ENCODE assay signal across 10 mouse cellular contexts in the genomic region with DNA sequence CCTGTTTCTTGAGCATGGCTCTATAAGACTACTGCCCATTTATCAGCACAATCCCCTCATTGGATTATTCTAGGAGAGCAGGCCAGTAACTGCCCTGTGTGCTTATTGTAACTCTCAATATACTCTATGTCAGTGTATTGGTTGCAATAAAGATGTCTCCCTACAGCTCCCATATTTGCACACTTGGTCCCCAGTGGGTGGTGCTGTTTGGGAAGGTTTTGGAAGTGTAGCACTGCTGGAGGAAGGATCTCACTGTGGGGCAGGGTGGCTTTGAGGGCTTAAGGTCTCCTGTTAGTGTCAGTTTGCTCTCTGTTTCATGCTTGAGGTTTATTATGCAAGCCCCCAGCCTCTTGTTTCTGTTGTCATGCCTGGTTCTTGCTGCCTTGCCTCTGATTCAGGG. TPM values are rescaled to one million over a fixed set of nuclear protein-coding genes. Genes with fewer than 3 reads are reported as not detected.
A peak's percentile ranks its signal among the peaks of the same experiment; 100 is the strongest.
DNase-seq lines count a peak whose midpoint lies in the region; ATAC-seq and TF ChIP-seq lines count a peak whose summit lies in the region.
"Had no signal": no experiment of that assay in that cellular context is flagged by ENCODE, and none has a peak within 500 bp of the region (broad histone marks: within the 10 kb centered on the region; RNA-seq: fewer than 3 reads in every experiment).

No protein-coding gene starts in this region.

- H3K36me3 ChIP-seq in kidney, adult 2 months (ENCODE audit: control insufficient read depth, insufficient read depth, low read length), result no peaks in the 10 kb centered on the region
- H3K36me3 ChIP-seq in kidney, embryonic 15.5 days, result no peaks in the 10 kb centered on the region
- no peaks in the 10 kb centered on the region for H3K36me3 ChIP-seq in forebrain, postnatal 0 days (ENCODE audit: insufficient read depth)

- no peak overlapping the region for H3K4me2 ChIP-seq in kidney, embryonic 15.5 days
- H3K4me2 ChIP-seq in forebrain, postnatal 0 days (ENCODE audit: low read depth), result no peak overlapping the region
- H3K4me2 ChIP-seq: hindbrain, embryonic 14.5 days had no signal

- H3K9ac ChIP-seq in kidney, embryonic 15.5 days, result no peak overlapping the region
- no peak overlapping the region for H3K9ac ChIP-seq in forebrain, postnatal 0 days
- H3K9ac ChIP-seq: hindbrain, embryonic 14.5 days had no signal

- no peaks in the 10 kb centered on the region for H3K4me1 ChIP-seq in kidney, adult 2 months (ENCODE audit: control insufficient read depth, insufficient read depth, low read length)
- H3K4me1 ChIP-seq in kidney, embryonic 15.5 days, result 0 out of 2 replicates have a peak, but pooled peaks cover 4% of the 10 kb centered on the region
- no peaks in the 10 kb centered on the region for H3K4me1 ChIP-seq in forebrain, postnatal 0 days (ENCODE audit: insufficient read depth)

- ATAC-seq in CD4-positive, CD25-positive, alpha-beta regulatory T cell, adult 4 months, result no peak
- no peak for ATAC-seq in kidney, embryonic 15.5 days (replicated peaks; ENCODE audit: low FRiP score)
- peak; percentile 58 for ATAC-seq in megakaryocyte progenitor cell, adult 5-6 weeks (replicated peaks; ENCODE audit: poor library complexity)
- ATAC-seq in erythroblast, adult 5-6 weeks (replicated peaks; ENCODE audit: low FRiP score, poor library complexity, severe bottlenecking), result no peak
- ATAC-seq in forebrain, postnatal 0 days, result no peak
- ATAC-seq: forebrain, embryonic 16.5 days had no signal

- H3K9me3 ChIP-seq in kidney, embryonic 15.5 days (replicated peaks), result no peaks in the 10 kb centered on the region
- no peaks in the 10 kb centered on the region for H3K9me3 ChIP-seq in forebrain, postnatal 0 days (ENCODE audit: low read length)

- peak; percentile 42 for DNase-seq in CD4-positive, CD25-positive, alpha-beta regulatory T cell, adult 2 months (ENCODE audit: low read depth, low spot score)
- peak; percentile 21 for DNase-seq in kidney, adult 2 months
- peak; percentile 30 for DNase-seq in brain, adult 2 months (ENCODE audit: low read depth, low spot score)
- no peak for DNase-seq in forebrain, postnatal 0 days

- peak; percentile 57 for TF ChIP-seq CTCF in kidney, adult 2 months (conservative IDR thresholded peaks at IDR 0.05; ENCODE audit: insufficient read depth, insufficient read length, low read depth, low read length)
- no peak for TF ChIP-seq CTCF in forebrain, postnatal 0 days (IDR thresholded peaks at IDR 0.05; ENCODE audit: low read depth)

- H3K27me3 ChIP-seq in kidney, adult 2 months (replicated peaks; ENCODE audit: control insufficient read depth, insufficient read depth, low read length), result no peaks in the 10 kb centered on the region
- no peaks in the 10 kb centered on the region for H3K27me3 ChIP-seq in kidney, embryonic 15.5 days
- no peaks in the 10 kb centered on the region for H3K27me3 ChIP-seq in forebrain, postnatal 0 days (ENCODE audit: insufficient read depth, low read length)

- H3K27ac ChIP-seq in kidney, adult 2 months (ENCODE audit: insufficient read depth, low read depth, low read length), result no peak overlapping the region
- H3K27ac ChIP-seq in kidney, embryonic 15.5 days, result no peak overlapping the region
- no peak overlapping the region for H3K27ac ChIP-seq in forebrain, postnatal 0 days (ENCODE audit: low read depth, low read length)
- H3K27ac ChIP-seq: hindbrain, embryonic 14.5 days had no signal

- H3K4me3 ChIP-seq in kidney, adult 2 months (ENCODE audit: insufficient read depth, low read depth, low read length), result no peak overlapping the region
- H3K4me3 ChIP-seq in kidney, embryonic 15.5 days (replicated peaks), result no peak overlapping the region
- no peak overlapping the region for H3K4me3 ChIP-seq in forebrain, postnatal 0 days (ENCODE audit: low read depth, low read length)

- no peak for TF ChIP-seq POLR2A in kidney, adult 2 months (IDR thresholded peaks at IDR 0.05; ENCODE audit: low read depth, low read length)

RNA-seq across cellular contexts. Expression of a gene that starts 44.9 kb away (rescaled TPM):
- 10 to 100 TPM; 24.0 to 28.3 TPM for polyA plus RNA-seq in CD4-positive, CD25-positive, alpha-beta regulatory T cell, adult 4 months (2017; shearing (Covaris generic))
- polyA plus RNA-seq in kidney, adult 2 months (2012; rRNA removed), result 68.4 and 80.4 TPM in 2 replicates
- polyA plus RNA-seq in kidney, embryonic 15.5 days (2015; fragmentation: Nextera tagmentation; extraction: Ambion mirVana), result 45.9 and 46.1 TPM in 2 replicates
- 11.7 and 23.6 TPM in 2 replicates for total RNA-seq in megakaryocyte progenitor cell, adult 5-6 weeks (2015)
- 8.8 and 9.6 TPM in 2 replicates for total RNA-seq in megakaryocyte progenitor cell, adult 5-6 weeks (2017)
- total RNA-seq in erythroblast, adult 5-6 weeks (2015; ENCODE audit: low replicate concordance), result 3.1 and 10.4 TPM in 2 replicates
- total RNA-seq in erythroblast, adult 5-6 weeks (2017; ENCODE audit: low replicate concordance), result 0.14 and 2.2 TPM in 2 replicates
- 103 and 129 TPM in 2 replicates for total RNA-seq in forebrain, postnatal 0 days (2014; rRNA removed)
- polyA plus RNA-seq in forebrain, postnatal 0 days (2015; fragmentation: Nextera tagmentation; extraction: Ambion mirVana), result 79.9 and 98.2 TPM in 2 replicates

RNA-seq across cellular contexts. Expression of a gene that starts 52.2 kb away (rescaled TPM):
- 10 to 100 TPM; 20.2 to 20.7 TPM for polyA plus RNA-seq in CD4-positive, CD25-positive, alpha-beta regulatory T cell, adult 4 months (2017; shearing (Covaris generic))
- 4.9 and 5.1 TPM in 2 replicates for polyA plus RNA-seq in kidney, adult 2 months (2012; rRNA removed)
- 4.6 and 5.9 TPM in 2 replicates for polyA plus RNA-seq in kidney, embryonic 15.5 days (2015; fragmentation: Nextera tagmentation; extraction: Ambion mirVana)
- total RNA-seq in megakaryocyte progenitor cell, adult 5-6 weeks (2015), result 1.2 and 2.0 TPM in 2 replicates
- total RNA-seq in megakaryocyte progenitor cell, adult 5-6 weeks (2017), result 0.57 and 1.6 TPM in 2 replicates
- 0.21 TPM in 1 of 2 replicates, not detected in the other for total RNA-seq in erythroblast, adult 5-6 weeks (2015; ENCODE audit: low replicate concordance)
- total RNA-seq in erythroblast, adult 5-6 weeks (2017; ENCODE audit: low replicate concordance), result 0.51 and 0.56 TPM in 2 replicates
- 55.4 and 66.6 TPM in 2 replicates for total RNA-seq in forebrain, postnatal 0 days (2014; rRNA removed)
- polyA plus RNA-seq in forebrain, postnatal 0 days (2015; fragmentation: Nextera tagmentation; extraction: Ambion mirVana), result 17.8 and 22.9 TPM in 2 replicates
